Mouse (Mus musculus) kidney, adult 2 months (tissue): ENCODE measurements around the gene Trmt10b. TPM values are rescaled to one million over a fixed set of nuclear protein-coding genes. Genes with fewer than 3 reads are reported as not detected.

Experiments used
- DNase-seq: peaks from one replicate; pipeline ENCODE4 v3.0.0; 2021
- H3K27ac ChIP-seq: fragments of 200-500 bp; 2 replicates; pipeline ENCODE4 v1.5.1; 2012; ENCODE audit warnings: low read depth, low read length, control low read depth, inconsistent platforms; ENCODE audit not compliant: insufficient read depth
- H3K27me3 ChIP-seq: fragments of 200-500 bp; replicated peaks from 2 replicates; pipeline ENCODE4 v1.6.1; 2012; ENCODE audit warnings: mild to moderate bottlenecking, moderate library complexity, low read length, inconsistent platforms; ENCODE audit not compliant: control insufficient read depth, insufficient read depth
- H3K36me3 ChIP-seq: fragments of 200-500 bp; 2 replicates; pipeline ENCODE4 v1.6.1; 2012; ENCODE audit warnings: mild to moderate bottlenecking, moderate library complexity, low read length, inconsistent platforms; ENCODE audit not compliant: control insufficient read depth, insufficient read depth
- H3K4me1 ChIP-seq: fragments of 200-500 bp; 2 replicates; pipeline ENCODE4 v1.6.1; 2011; ENCODE audit warnings: low read length; ENCODE audit not compliant: control insufficient read depth, insufficient read depth
- H3K4me3 ChIP-seq: fragments of 200-500 bp; 2 replicates; pipeline ENCODE4 v1.5.1; 2011; ENCODE audit warnings: mild to moderate bottlenecking, low read depth, low read length, control low read depth; ENCODE audit not compliant: insufficient read depth
- CTCF ChIP-seq: fragments of 200-500 bp; conservative IDR thresholded peaks from 2 replicates; pipeline ENCODE4 v1.5.1; 2011; ENCODE audit warnings: low read depth, mild to moderate bottlenecking, control low read depth, low read length, moderate library complexity, mixed read lengths; ENCODE audit not compliant: insufficient read depth, insufficient read length
- POLR2A ChIP-seq: fragments of 200-500 bp; IDR thresholded peaks from one replicate; pipeline ENCODE4 v1.6.1; 2011; ENCODE audit warnings: low read depth, low read length, control low read depth
- WGBS: fragments of 180-500 bp; shearing (Covaris S2); methylation state at CpG from one replicate; pipeline ENCODE4 v1.1.7; 2018; 5-methylcytosine and 5-hydroxymethylcytosine counted together
- polyA plus RNA-seq: library from polyadenylated mRNA; depleted of rRNA; stranded (reverse); fragments of >200 nt; gene quantifications from 2 replicates; pipeline ENCODE4 v1.2.3, GENCODE M21; 2012

Trmt10b gene
- polyA plus RNA-seq, 1 experiment, result 3.9 TPM

GRCm38 (mm10) chr4:45308046-45308445 lies 11.1 kb downstream of the Trmt10b start:
- no peak overlapping the region for H3K4me3 ChIP-seq
- no peaks in the 10 kb centered on the region for H3K4me1 ChIP-seq
- no peaks in the 10 kb centered on the region; the same call in none of the 2 replicates for H3K36me3 ChIP-seq
- H3K27me3 ChIP-seq, result no peaks in the 10 kb centered on the region
- WGBS, result 37% methylated on average over 11 of the region's 11 CpGs
- no peak overlapping the region for H3K27ac ChIP-seq
- TF ChIP-seq POLR2A (no peak), CTCF (peak; percentile 72)
- peak; percentile 14 for DNase-seq

- 88% methylated on average over 6 of the region's 6 CpGs for WGBS
- no peak for DNase-seq
Measured at GRCm38 (mm10) chr4:45308606-45309005, 11.7 kb downstream of the Trmt10b start.

GRCm38 (mm10) chr4:45311056-45311455 lies 14.1 kb downstream of the Trmt10b start:
- no peak for DNase-seq
- Histone ChIP-seq H3K36me3 (no peaks in the 10 kb centered on the region; the same call in 1 of the 2 replicates), H3K4me1 (no peaks in the 10 kb centered on the region), H3K27me3 (no peaks in the 10 kb centered on the region), H3K4me3 (no peak overlapping the region), H3K27ac (no peak overlapping the region)
- TF ChIP-seq POLR2A (no peak), CTCF (no peak)
- WGBS, result 95% methylated on average over 2 of the region's 2 CpGs

More at GRCm38 (mm10) chr4:45308606-45309005, 11.7 kb downstream of the Trmt10b start:
- Histone ChIP-seq H3K36me3 (no peaks in the 10 kb centered on the region; the same call in none of the 2 replicates), H3K27me3 (no peaks in the 10 kb centered on the region), H3K27ac (no peak overlapping the region), H3K4me1 (no peaks in the 10 kb centered on the region), H3K4me3 (no peak overlapping the region)
- TF ChIP-seq POLR2A (no peak), CTCF (no peak)

GRCm38 (mm10) chr4:45320159-45320816 lies 23.4 kb downstream of the Trmt10b start:
- under 1% methylated on average over 56 of the region's 56 CpGs for WGBS
- H3K27me3 ChIP-seq, result no peaks in the 10 kb centered on the region
- DNase-seq, result peak; percentile 93
- peaks cover 8% of the 10 kb centered on the region; the same call in 1 of the 2 replicates for H3K4me1 ChIP-seq
- H3K4me3 ChIP-seq, result peak overlapping the region; percentile 97
- TF ChIP-seq CTCF (no peak), POLR2A (peak; percentile 60)
- peak overlapping the region; percentile 85 for H3K27ac ChIP-seq
- no peaks in the 10 kb centered on the region; the same call in 1 of the 2 replicates for H3K36me3 ChIP-seq

GRCm38 (mm10) chr4:45331139-45331538 lies 34.2 kb downstream of the Trmt10b start:
- WGBS, result 67% methylated on average over 7 of the region's 7 CpGs
- no peak for TF ChIP-seq CTCF
- no peak for TF ChIP-seq POLR2A
- Histone ChIP-seq H3K27me3 (no peaks in the 10 kb centered on the region), H3K4me3 (no peak overlapping the region), H3K36me3 (no peaks in the 10 kb centered on the region), H3K4me1 (no peaks in the 10 kb centered on the region), H3K27ac (no peak overlapping the region)
- peak; percentile 13 for DNase-seq

GRCm38 (mm10) chr4:45332466-45332865 lies 35.5 kb downstream of the Trmt10b start:
- no peak for DNase-seq
- Histone ChIP-seq H3K4me3 (no peak overlapping the region), H3K4me1 (no peaks in the 10 kb centered on the region), H3K36me3 (no peaks in the 10 kb centered on the region), H3K27me3 (no peaks in the 10 kb centered on the region), H3K27ac (no peak overlapping the region)
- TF ChIP-seq POLR2A (no peak), CTCF (no peak)
- 76% methylated on average over 3 of the region's 3 CpGs for WGBS

GRCm38 (mm10) chr4:45341226-45341625 lies 44.3 kb downstream of the Trmt10b start:
- Histone ChIP-seq H3K27me3 (no peaks in the 10 kb centered on the region), H3K4me3 (no peak overlapping the region), H3K27ac (no peak overlapping the region), H3K4me1 (peaks cover 10% of the 10 kb centered on the region; the same call in 1 of the 2 replicates), H3K36me3 (no peaks in the 10 kb centered on the region; the same call in 1 of the 2 replicates)
- WGBS, result 61% methylated on average over 9 of the region's 9 CpGs
- no peak for TF ChIP-seq CTCF
- no peak for TF ChIP-seq POLR2A
- DNase-seq, result no peak
